Mouse (Mus musculus) gastrocnemius, postnatal 14 days (tissue): ENCODE results near the gene Pold1. TPM values are rescaled to one million over a fixed set of nuclear protein-coding genes. Genes with fewer than 3 reads are reported as not detected.

Experiments used
- DNase-seq: peaks from one replicate; pipeline ENCODE4 v3.0.0; 2021; ENCODE audit warnings: mixed read lengths
- intact Hi-C: fragments of 180-260 bp; cut with DNase I; formaldehyde crosslinking; loops from one replicate; pipeline ENCODE4 v1.15.1; 2025; ENCODE audit warnings: low total_unique reads
- total RNA-seq, 2 experiments: library from RNA; stranded (reverse); gene quantifications; 2 replicates each; pipeline ENCODE4 v1.2.3; 2021

The Pold1 gene
- total RNA-seq, 2 experiments from 2014 or later: 7.0 to 7.8 TPM

DNA sequence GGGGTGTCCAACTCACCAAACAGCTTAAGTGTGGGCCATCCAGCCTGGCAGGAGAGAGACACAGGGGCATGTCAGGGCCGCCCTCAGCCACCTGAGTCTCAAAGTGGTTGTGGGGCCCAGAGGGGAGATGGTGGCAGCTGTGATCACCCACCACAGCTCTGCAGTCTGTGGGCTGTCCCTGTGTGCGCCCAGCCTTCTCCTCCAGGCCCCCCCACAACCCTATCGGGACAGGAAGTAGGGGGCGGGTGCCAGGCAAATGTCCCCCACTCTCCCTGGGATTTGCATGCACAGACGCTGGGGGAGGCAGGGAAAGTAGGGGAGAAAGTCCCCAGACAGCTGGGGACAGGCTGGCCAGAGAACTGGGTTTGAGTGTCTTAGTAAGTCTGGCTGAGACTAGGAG is 17.4 kb downstream of the Pold1 start:
- intact Hi-C loops: no loop called here

DNA sequence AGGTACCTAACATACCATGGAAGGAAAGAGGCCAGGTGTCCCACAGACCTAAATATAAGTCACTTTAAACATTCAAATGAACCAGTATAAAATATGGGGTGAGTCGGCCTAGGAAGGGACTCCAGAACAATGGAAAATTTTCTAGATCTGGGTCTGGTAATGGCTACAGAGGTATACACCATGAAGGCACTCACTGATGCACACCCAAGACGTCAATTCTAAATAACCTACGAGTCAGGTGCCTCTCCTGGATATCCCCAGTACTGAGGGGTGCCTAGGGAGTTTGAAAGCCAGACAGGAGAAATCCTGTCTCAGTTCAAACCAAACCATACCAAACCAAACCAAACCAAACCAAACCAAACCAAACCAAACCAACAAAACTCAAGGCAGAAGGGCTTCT is 18.1 kb downstream of the Pold1 start:
- DNase-seq: no peak
- intact Hi-C loops: no loop called here

More for the DNA sequence above, 17.4 kb downstream of the Pold1 start:
- no peak for DNase-seq

DNA sequence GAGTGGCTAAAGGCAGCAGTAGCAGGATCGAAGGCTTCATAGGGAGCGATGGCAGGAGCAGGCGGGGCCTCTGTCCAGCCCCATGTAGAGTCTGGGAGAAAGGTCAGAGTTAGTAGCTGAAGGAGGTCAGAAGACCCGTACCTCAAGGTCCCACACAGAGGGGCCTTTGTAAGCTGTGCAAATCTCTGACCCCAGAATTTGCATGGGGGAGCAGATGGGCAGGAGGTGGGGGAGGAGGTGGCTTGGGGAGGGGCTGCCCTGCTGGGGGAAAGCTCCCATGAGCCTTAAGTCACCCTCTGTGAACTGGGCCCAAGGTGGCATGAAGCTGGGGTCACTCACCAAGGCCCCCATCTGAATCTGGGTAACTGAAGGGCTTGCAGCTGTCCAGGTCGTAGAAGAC is 19.1 kb downstream of the Pold1 start:
- no peak for DNase-seq
- intact Hi-C loops: no loop called here

DNA sequence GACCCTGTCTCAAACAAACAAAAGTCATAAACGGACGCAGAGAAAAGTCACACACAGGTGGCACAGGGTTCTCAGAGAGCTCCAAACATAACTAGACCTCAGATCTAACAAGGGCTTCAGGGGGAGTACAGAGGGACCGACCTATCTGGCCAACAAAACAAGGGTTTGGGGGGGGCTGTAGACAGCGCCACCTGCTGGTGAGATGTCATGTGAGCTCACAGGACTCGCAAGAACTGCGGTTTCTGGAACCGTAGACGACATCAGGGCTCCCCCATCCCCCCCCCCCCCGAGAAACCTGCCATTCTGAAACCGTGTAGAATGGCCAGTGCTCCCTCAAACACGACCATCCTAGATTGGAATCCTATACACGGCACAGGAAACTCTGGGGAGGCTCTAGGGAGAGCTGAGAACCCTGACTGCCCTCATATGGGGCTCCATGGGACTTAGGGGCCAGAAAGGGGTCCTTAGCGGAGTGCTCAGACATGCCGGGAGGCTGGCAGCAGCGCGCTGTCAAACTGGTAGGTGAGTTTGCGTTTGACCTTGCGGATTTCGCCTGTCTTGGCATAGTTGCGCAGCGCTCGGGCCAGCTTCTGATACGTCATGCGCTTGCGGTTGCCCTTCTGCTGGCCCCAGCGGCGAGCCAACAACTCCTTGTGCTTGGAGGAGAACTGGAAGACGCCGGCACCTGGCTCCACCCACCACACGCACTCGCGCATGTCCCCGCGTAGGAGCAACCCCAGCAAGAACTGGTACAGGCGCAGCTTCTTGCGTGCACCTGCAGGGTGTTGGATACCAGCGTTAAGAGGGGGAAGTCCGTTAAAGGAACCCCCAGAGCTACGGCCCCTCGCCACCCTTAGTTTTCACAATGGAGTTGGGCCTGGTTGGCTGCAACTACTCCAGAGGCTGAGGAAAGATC is 20.9 kb downstream of the Pold1 start:
- intact Hi-C loops: no loop called here
- peak; percentile 77 for DNase-seq

DNA sequence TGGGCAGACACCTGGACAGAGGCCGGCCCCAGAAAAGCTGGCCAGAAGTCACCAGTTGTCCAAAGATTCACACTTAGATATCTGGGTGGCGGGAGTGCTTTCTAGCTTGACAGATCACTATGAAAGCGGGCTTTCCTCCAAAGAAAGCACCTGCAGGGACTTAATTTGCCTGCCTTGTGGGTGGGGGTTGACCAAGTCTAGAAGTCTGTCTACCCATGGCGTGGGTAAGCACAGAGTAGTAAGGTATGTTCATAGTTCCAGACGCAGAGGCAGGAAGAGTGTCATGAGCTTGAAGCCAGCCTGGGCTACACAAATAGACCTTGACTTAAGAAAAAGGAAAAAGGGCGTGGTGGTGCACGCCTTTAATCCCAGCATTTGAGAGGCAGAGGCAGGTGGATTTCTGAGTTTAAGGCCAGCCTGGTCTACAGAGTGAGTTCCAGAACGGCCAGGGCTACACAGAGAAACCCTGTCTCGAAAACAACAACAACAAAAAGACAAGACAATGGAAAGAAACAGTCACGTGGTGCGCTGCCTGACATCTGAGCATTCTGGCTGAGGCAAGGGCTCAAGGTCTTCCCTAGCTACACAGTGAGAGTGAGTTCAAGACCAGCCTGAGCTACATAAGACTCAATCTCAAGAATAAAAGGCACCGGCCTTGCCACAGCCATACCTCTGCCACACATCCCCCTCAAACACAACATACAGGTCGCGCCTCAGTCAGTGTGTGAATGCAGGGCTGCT is 22.1 kb downstream of the Pold1 start:
- DNase-seq: no peak
- intact Hi-C loops: no loop called here

DNA sequence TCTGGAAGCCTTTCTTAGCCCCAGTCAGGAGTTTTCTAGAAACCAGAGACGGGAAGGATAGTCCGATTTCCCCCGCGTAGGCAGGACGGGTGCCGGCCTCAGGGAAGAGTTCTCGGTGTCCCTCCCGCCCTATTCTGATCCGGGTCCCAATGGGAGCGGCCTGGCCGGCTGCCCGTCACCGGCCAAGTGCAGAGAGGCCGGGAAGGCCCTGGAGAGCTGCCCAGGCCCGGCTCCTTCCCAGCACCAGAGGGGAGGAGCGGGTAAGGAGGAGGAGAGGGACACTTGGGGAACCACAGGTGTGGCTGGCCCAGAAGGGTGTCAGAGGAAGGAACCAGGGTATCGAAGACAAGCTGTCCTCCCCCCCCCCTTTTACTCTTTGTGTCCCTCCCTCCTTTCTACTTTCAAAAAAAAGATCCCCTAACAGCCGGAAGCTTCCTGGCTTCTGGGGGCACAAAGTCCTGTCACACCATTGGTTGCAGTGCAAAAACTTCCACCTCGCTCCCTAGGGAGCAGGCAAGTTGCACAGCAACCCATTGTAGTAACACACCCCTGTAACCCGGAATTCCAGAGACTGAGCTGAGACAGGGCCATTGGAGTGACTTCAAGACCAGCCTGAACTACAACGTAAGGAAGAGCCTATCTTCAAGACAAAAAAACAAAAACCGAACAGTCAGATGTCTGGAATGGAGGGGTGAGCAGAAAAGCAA is 23.4 kb downstream of the Pold1 start:
- intact Hi-C loops: no loop called here
- peak; percentile 93 for DNase-seq

DNA sequence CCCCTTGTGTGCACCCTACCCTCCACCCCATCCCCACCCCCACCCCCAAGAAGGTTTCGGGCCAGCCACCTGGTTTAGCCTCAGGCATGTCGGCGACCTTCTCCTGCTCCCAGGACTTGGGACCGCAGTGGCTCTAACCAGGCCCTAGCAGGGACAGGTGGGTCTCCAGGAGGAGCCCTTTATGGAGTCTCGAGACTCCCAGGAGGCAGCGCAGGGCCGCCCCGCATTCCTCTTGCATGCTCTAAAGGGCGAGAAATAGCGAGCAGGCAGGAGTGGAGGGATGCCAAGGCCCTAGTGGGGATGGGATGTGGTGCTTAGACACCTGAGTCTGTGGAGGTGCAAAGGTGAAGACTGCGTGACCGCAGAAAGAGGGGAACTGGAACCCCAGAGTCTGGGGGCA is 24.1 kb downstream of the Pold1 start, which contains the start of gene Mybpc2:
Gene Mybpc2, minus strand, starts transcription at position 155 of the 400 bp plus-strand sequence.
- intact Hi-C loops: loop anchor here (5.0 kb wide), 1 partner anchor 38 kb away; no protein-coding TSS in a partner anchor
- peak; percentile 81 for DNase-seq

DNA sequence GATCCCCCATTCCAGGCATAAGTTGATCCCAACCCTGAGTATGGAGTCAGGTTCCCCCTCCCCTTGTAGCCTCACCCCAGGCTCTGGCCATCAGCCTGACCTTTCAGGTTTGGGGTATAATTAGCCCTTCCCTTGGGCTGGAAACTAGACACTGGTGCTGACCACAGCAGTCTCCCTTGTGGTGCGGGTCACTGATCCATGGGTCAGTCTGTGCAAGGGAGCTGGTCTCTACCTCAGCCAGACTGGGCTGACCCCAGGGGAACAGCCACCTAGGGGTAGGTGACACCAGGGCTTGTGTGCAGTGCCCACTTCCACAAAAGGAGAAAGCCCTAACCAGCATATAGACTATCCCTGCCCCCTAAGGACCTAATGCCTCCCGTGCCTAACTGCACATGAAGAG is 25.6 kb downstream of the Pold1 start:
- peak; percentile 64 for DNase-seq
- intact Hi-C loops: loop anchor here (5.0 kb wide), 1 partner anchor 39 kb away; no protein-coding TSS in a partner anchor

DNA sequence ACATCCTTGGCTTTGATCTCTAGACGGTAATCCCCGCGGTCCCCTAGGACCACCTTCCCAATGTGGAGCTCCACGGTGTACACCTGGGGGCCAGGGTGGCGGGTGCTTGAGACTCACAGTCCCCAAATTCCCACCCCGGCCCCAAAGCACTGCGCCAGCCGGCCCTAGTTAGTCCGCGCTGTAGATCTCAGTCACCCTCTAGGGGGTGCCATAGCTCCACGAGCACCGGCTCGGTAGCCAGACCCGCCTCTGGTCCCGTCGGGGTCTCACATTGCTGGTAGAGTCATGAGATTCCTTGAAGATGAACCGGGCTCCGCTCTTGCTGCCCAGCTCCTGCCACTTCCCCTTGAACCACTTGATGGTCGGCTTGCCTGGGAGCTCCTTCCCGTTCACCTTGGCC is 26.9 kb downstream of the Pold1 start:
- DNase-seq: peak; percentile 69
- intact Hi-C loops: loop anchor here (5.0 kb wide), 1 partner anchor 41 kb away; no protein-coding TSS in a partner anchor

DNA sequence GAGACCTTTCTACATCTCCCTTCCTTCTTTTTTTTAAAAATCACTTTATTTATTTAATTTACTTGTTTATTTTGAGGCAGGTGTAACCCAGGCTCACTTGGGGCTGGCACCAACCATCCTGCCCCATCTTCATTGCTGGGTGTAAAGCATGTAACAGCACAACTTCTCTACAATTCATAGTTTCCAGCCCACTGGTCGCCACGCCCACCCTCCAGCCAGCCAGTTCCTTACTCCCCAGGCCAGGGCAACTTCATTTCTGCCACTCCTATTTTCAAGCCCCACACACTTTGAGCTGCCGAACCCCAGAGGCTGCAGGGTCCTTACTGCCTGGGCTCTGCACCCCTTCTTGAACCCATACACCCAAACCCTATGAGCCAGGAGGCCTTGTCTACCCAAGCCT is 27.7 kb downstream of the Pold1 start:
- DNase-seq: no peak
- intact Hi-C loops: loop anchor here (5.0 kb wide), 1 partner anchor 41 kb away; no protein-coding TSS in a partner anchor

DNA sequence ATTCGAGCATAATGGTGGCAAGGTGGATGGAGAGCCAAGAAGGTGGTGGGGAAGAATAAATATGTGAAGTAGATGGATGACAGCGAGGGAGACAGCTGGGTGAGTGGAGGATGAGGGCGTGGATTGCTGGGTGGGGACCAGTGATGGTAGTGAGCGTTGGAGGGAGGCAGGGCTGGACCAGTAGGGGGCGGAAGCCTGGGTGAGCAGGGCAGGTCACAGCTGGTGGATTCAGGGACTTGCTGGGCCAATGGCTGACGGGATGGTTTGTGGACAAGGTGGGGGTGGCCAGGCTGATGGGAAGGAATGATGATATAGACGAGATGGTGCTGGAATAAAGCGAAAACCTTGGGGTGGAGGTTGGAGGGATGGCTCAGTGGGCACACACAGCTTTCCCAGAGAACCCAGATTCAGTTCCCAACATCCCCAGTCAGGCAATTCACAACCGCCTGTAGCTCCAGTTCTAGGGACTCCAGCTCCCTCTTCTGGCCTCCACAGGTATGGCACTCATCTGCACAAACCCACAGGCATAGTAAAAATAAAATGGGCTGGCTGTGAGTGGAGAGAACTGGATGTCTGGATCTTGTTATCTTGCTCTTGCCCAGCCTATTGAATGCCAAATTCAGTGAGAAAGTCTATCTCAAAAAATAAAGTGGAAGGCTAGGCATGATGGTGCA is 29.3 kb downstream of the Pold1 start:
- intact Hi-C loops: no loop called here
- no peak for DNase-seq

DNA sequence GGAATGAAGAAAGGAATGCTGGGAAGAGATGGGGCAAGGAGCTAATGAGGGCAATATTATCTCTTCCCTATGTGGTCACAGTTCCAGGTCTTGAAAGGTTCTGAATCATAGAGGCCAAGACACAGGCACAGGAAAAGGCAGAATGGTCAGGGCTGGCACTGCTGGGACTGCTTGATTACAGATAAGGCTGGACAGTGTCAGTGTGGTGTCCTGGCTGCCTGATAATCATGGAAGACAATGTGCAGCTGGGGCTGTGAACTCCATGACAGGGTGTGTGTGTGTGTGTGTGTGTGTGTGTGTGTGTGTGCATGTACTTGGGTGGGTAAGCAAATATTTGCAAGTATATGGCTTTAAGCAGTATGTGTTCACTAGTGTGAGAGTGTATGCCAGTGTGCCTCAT is 41.2 kb downstream of the Pold1 start:
- DNase-seq: no peak
- intact Hi-C loops: no loop called here

DNA sequence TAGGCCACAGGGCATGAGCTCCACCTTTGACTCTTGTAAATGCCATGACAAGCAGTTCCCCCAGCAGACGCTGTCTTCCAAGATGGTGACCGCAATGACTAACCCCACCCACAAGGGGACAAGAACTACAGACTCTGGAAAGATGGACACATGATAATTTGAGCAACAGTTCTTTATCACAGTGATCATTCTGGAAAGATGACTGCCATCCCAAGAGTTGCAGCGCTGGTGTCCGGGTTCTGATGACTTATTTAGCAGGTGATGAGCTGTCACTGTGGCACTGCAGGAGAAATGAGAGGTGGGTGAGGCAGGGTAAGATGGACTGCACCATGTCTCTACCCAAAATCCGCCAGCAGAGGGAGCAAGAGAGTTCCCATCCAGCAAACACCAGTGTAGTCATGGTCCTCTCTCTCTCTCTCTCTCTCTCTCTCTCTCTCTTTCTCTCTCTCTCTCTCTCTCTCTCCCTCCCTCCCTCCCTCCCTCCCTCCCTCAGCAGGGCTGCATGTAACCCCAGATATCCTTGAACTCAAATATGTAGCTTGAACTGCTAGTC is 47.0 kb downstream of the Pold1 start:
- peak; percentile 59 for DNase-seq
- intact Hi-C loops: loop anchor here (5.0 kb wide), 1 partner anchor 51 kb away; the partner anchor contains the start of gene Nr1h2

DNA sequence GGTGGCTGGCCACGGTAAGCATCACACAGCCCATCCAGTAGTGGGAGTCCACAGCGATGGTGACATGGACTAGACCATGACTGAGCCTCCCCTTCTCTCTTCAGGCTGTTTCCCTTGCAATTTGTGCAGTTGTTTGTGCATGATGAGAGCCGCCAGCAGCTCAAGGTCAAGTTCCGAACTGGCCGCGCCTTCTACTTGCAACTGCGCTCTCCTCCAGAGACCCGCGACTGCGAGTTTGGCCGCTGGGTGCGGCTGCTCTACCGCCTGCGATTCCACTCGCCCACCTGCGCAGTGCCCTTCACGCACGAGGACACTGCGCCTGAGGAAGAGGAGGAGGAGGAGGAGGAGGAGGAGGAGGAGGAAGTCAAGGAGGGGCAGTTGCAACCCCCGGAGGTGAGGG is 48.6 kb downstream of the Pold1 start:
- intact Hi-C loops: loop anchor here (5.0 kb wide), 1 partner anchor 52 kb away; the partner anchor contains the start of gene Nr1h2

DNA sequence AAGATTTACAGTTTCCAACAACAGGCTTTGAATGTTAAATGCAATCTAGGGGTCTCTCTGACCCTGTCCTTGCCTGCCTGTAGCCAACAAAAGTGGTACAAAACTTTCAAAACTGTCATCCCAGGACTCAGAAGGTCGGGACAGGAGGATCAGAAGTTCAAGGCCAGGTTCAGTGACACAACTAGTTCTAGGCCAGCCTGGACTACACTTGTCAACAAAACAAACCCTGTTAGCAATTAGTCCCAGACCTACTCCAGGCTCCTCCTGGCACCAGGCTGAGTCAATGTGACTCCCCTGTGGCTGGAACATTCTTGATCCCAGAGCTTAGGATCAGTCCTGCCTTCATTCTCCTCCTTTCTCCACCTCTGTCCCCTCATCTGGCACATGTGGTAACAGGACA is 49.7 kb downstream of the Pold1 start:
- no peak for DNase-seq
- intact Hi-C loops: no loop called here

More for the DNA sequence above, 48.6 kb downstream of the Pold1 start:
- no peak for DNase-seq

DNA sequence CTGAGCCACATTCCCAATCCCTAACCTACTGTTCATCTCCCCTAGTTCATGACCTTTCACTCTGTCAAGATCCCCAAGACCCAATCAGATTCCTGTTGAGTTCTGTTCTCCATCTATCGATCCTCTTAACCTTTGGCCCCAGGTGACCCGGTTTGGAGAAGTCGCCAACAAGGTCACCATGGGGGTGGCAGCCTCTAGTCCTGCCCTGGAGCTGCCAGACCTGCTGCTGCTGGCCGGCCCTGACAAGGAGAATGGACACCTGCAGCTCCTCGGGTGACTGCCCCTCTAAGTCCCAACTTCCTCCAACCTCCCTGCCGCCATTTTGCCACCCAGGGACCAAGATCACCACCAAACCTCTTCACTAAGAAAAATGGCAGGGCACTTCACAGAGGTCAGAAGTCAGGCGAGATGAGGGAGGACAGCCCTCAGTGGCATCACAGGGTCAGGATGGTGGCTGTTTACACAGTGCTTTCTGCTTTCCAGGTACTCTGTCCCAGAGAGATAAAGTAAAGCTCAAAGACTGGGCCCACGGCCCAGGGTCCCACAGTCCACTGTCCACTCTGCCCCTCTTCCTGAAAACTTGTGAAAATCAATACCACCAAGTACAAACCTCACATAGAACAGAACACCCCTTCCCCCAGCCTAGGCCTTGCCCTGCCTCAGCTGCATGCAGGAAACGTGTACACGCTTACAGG is 51.1 kb downstream of the Pold1 start:
- no peak for DNase-seq
- intact Hi-C loops: no loop called here

DNA sequence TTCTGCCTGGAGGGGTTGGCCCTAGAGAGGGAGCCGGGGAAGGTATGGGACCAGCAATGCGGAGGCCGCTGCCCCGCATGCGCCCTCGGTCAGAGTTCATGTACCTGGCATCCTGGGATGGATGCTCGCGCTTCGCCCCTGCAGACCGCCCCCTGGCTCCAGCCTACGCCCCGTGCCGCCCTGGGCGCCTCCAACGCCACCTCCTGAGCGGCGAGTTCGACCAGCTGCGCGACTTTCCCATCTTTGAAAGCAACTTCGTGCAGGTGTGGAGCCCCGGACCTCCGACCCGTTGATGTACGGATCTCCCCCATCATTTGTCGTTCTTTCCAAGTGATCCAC is 51.9 kb downstream of the Pold1 start:
- DNase-seq: no peak
- intact Hi-C loops: no loop called here

DNA sequence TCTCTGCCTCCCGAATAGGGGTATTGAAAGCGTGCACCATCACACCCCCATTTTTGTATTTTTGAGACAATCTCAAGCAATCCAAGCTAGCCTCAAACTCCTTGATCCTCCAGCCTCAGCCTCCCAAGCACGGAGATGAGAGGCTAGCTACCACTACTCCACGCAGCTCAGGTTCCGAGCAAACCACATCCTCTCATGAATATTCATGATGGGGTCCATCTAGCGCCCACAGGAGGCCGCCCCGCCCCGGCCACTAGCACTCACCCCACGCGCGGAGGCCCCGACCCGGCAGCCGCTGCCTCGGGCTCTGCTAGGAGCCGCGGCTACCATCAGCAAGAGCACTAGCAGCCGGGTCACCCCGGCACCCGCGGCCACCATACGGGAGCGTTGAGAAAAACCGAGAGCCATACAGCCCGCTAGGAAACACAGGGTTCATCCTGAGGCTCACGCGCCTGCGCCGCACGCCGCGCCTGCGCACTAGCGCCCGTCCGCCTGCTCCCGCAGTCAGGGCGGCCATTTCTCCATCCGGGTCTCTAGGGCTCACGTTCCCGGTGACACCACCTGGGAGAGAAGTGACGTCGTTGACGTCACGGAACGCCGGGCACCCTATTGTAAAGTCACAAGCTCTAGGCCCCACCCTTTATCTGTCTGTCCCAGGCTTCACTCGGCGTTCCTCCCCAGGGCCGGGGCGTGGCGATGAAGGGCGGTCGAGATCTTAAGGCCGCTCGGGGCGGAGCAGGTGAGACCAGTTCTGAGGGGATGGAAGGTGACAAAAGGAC is 52.5 kb downstream of the Pold1 start, which contains the start of the genes Emc10 and Fam71e1:
Gene Emc10, minus strand, starts transcription at position 538 of the 779 bp plus-strand sequence.
Gene Fam71e1, plus strand, starts transcription at position 590 of the 779 bp plus-strand sequence.
- intact Hi-C loops: no loop called here

More for the DNA sequence above, 52.5 kb downstream of the Pold1 start, which contains the start of the genes Emc10 and Fam71e1:
- peak; percentile 95 for DNase-seq
